Mouse (Mus musculus): Measurements from ENCODE around the gene Spz1. TPM values are rescaled to one million over a fixed set of nuclear protein-coding genes. Genes with fewer than 3 reads are reported as not detected.
"Not testable (repeated sequence)": the region's sequence is repeated elsewhere in the genome, so short reads cannot be mapped to it uniquely, and the experiment has no call there.

The Spz1 gene
- polyA plus RNA-seq (2015; fragmentation: Nextera tagmentation; extraction: Ambion mirVana), result not detected in 2 replicates

- ATAC-seq (ENCODE audit: low read depth), result no peak
- H3K27ac ChIP-seq (replicated peaks), result no peak within 1 kb of the TSS
- H3K9ac ChIP-seq, result no peak within 1 kb of the TSS
- no peak within 1 kb of the TSS for H3K4me3 ChIP-seq
- no peaks in the 10 kb centered on the region for H3K36me3 ChIP-seq
- H3K9me3 ChIP-seq, result no peaks in the 10 kb centered on the region
- no peaks in the 10 kb centered on the region for H3K4me1 ChIP-seq (replicated peaks)
- no peaks in the 10 kb centered on the region for H3K27me3 ChIP-seq
- H3K4me2 ChIP-seq, result no peak within 1 kb of the TSS
These were observed at the start of gene Spz1 for GRCm38 (mm10) chr13:92576072-92576471. Gene Spz1, minus strand, starts transcription at chr13:92576172.

- WGBS, result 97% methylated on average over 8 of the region's 8 CpGs
- H3K36me3 ChIP-seq, result 0 out of 2 replicates have a peak, but pooled peaks cover 4% of the 10 kb centered on the region
- H3K27me3 ChIP-seq, result no peaks in the 10 kb centered on the region
- no peak overlapping the region for H3K9ac ChIP-seq
- ATAC-seq (ENCODE audit: low read depth), result no peak
- peaks cover 22% of the 10 kb centered on the region for H3K4me1 ChIP-seq (replicated peaks)
- no peak overlapping the region for H3K4me3 ChIP-seq
- H3K27ac ChIP-seq (replicated peaks), result no peak overlapping the region
- H3K9me3 ChIP-seq, result no peaks in the 10 kb centered on the region
- no peak overlapping the region for H3K4me2 ChIP-seq
These were observed 40.5 kb upstream of the Spz1 start for GRCm38 (mm10) chr13:92616459-92616858.

GRCm38 (mm10) chr13:92615201-92615600, 39.2 kb upstream of the Spz1 start:
- Histone ChIP-seq H3K9me3 (no peaks in the 10 kb centered on the region), H3K9ac (no peak overlapping the region), H3K4me3 (no peak overlapping the region), H3K4me1 (replicated peaks) (peaks cover 26% of the 10 kb centered on the region), H3K36me3 (0 out of 2 replicates have a peak, but pooled peaks cover 4% of the 10 kb centered on the region), H3K27me3 (no peaks in the 10 kb centered on the region), H3K27ac (replicated peaks) (no peak overlapping the region), H3K4me2 (no peak overlapping the region)
- no peak for ATAC-seq (ENCODE audit: low read depth)
- 83% methylated on average over 5 of the region's 5 CpGs for WGBS

- WGBS, result 76% methylated on average over 5 of the region's 5 CpGs
- no peak for ATAC-seq (ENCODE audit: low read depth)
These were observed 37.1 kb upstream of the Spz1 start for GRCm38 (mm10) chr13:92613094-92613493.

GRCm38 (mm10) chr13:92611917-92612316, 35.9 kb upstream of the Spz1 start:
- H3K9me3 ChIP-seq, result no peaks in the 10 kb centered on the region
- H3K4me2 ChIP-seq, result peak overlapping the region; percentile 76
- H3K27me3 ChIP-seq, result no peaks in the 10 kb centered on the region
- H3K4me3 ChIP-seq, result peak overlapping the region; percentile 76
- 6% methylated on average over 7 of the region's 7 CpGs for WGBS
- H3K4me1 ChIP-seq (replicated peaks), result peaks cover 34% of the 10 kb centered on the region
- H3K27ac ChIP-seq (replicated peaks), result peak overlapping the region; percentile 85; the same call in 1 of the 2 replicates
- H3K9ac ChIP-seq, result peak overlapping the region; percentile 89
- 0 out of 2 replicates have a peak, but pooled peaks cover 4% of the 10 kb centered on the region for H3K36me3 ChIP-seq
- no peak for ATAC-seq (ENCODE audit: low read depth)

More at GRCm38 (mm10) chr13:92613094-92613493, 37.1 kb upstream of the Spz1 start:
- peaks cover 34% of the 10 kb centered on the region for H3K4me1 ChIP-seq (replicated peaks)
- peak overlapping the region; percentile 76 for H3K4me2 ChIP-seq
- H3K9ac ChIP-seq, result peak overlapping the region; percentile 89; the same call in 1 of the 2 replicates
- 0 out of 2 replicates have a peak, but pooled peaks cover 4% of the 10 kb centered on the region for H3K36me3 ChIP-seq
- no peak overlapping the region for H3K27ac ChIP-seq (replicated peaks)
- H3K27me3 ChIP-seq, result no peaks in the 10 kb centered on the region
- no peaks in the 10 kb centered on the region for H3K9me3 ChIP-seq
- H3K4me3 ChIP-seq, result peak overlapping the region; percentile 76

- H3K9ac ChIP-seq, result peak overlapping the region; percentile 89
- ATAC-seq (ENCODE audit: low read depth), result peak; percentile 71
These were observed 35.3 kb upstream of the Spz1 start for GRCm38 (mm10) chr13:92611254-92611784.

GRCm38 (mm10) chr13:92610311-92611221, 34.6 kb upstream of the Spz1 start, which contains the start of gene Serinc5:
Gene Serinc5, plus strand, starts transcription at chr13:92611091.
- WGBS, result 1% methylated on average over 55 of the region's 55 CpGs
- peak; percentile 99 for ATAC-seq (ENCODE audit: low read depth)
- Histone ChIP-seq H3K4me1 (replicated peaks) (peaks cover 34% of the 10 kb centered on the region), H3K27ac (replicated peaks) (peak within 1 kb of the TSS; percentile 89), H3K27me3 (no peaks in the 10 kb centered on the region), H3K9me3 (no peaks in the 10 kb centered on the region), H3K36me3 (no peaks in the 10 kb centered on the region), H3K9ac (peak within 1 kb of the TSS; percentile 89), H3K4me2 (peak within 1 kb of the TSS; percentile 76), H3K4me3 (peak within 1 kb of the TSS; percentile 76)

More at GRCm38 (mm10) chr13:92611254-92611784, 35.3 kb upstream of the Spz1 start:
- Histone ChIP-seq H3K27ac (replicated peaks) (peak overlapping the region; percentile 85), H3K4me2 (peak overlapping the region; percentile 76), H3K9me3 (no peaks in the 10 kb centered on the region), H3K27me3 (no peaks in the 10 kb centered on the region), H3K4me1 (replicated peaks) (peaks cover 34% of the 10 kb centered on the region), H3K4me3 (peak overlapping the region; percentile 76), H3K36me3 (0 out of 2 replicates have a peak, but pooled peaks cover 1% of the 10 kb centered on the region)
- under 1% methylated on average over 43 of the region's 43 CpGs for WGBS

- H3K9me3 ChIP-seq, result no peaks in the 10 kb centered on the region
- H3K36me3 ChIP-seq, result no peaks in the 10 kb centered on the region
- H3K27me3 ChIP-seq, result no peaks in the 10 kb centered on the region
- H3K4me1 ChIP-seq (replicated peaks), result peaks cover 29% of the 10 kb centered on the region
- H3K9ac ChIP-seq, result peak overlapping the region; percentile 89
- peak overlapping the region; percentile 76 for H3K4me2 ChIP-seq
- H3K27ac ChIP-seq (replicated peaks), result peak overlapping the region; percentile 89
- ATAC-seq (ENCODE audit: low read depth), result no peak
- H3K4me3 ChIP-seq, result peak overlapping the region; percentile 76
- WGBS, result 12% methylated on average over 13 of the region's 13 CpGs
These were observed 33.7 kb upstream of the Spz1 start for GRCm38 (mm10) chr13:92609486-92610310.

GRCm38 (mm10) chr13:92605306-92605705, 29.3 kb upstream of the Spz1 start:
- not testable (repeated sequence) for H3K9ac ChIP-seq; H3K9me3 ChIP-seq; H3K36me3 ChIP-seq; H3K27me3 ChIP-seq; ATAC-seq (ENCODE audit: low read depth); H3K27ac ChIP-seq (replicated peaks); H3K4me1 ChIP-seq (replicated peaks); H3K4me3 ChIP-seq; H3K4me2 ChIP-seq
- 86% methylated on average over 4 of the region's 4 CpGs for WGBS

- 67% methylated on average over 3 of the region's 3 CpGs for WGBS
- H3K9ac ChIP-seq, result no peak overlapping the region
- no peak for ATAC-seq (ENCODE audit: low read depth)
- no peaks in the 10 kb centered on the region for H3K9me3 ChIP-seq
- no peaks in the 10 kb centered on the region for H3K27me3 ChIP-seq
- no peak overlapping the region for H3K4me2 ChIP-seq
- no peak overlapping the region for H3K27ac ChIP-seq (replicated peaks)
- H3K4me1 ChIP-seq (replicated peaks), result peaks cover 31% of the 10 kb centered on the region
- no peak overlapping the region for H3K4me3 ChIP-seq
- H3K36me3 ChIP-seq, result no peaks in the 10 kb centered on the region
These were observed 19.5 kb upstream of the Spz1 start for GRCm38 (mm10) chr13:92595424-92595823.

- H3K36me3 ChIP-seq, result no peaks in the 10 kb centered on the region
- H3K9me3 ChIP-seq, result no peaks in the 10 kb centered on the region
- H3K27ac ChIP-seq (replicated peaks), result peak overlapping the region; percentile 56; the same call in 1 of the 2 replicates
- no peak for ATAC-seq (ENCODE audit: low read depth)
- H3K4me2 ChIP-seq, result no peak overlapping the region
- 83% methylated on average over 3 of the region's 3 CpGs for WGBS
- no peaks in the 10 kb centered on the region for H3K27me3 ChIP-seq
- peaks cover 31% of the 10 kb centered on the region for H3K4me1 ChIP-seq (replicated peaks)
- no peak overlapping the region for H3K4me3 ChIP-seq
- H3K9ac ChIP-seq, result no peak overlapping the region
These were observed 18.9 kb upstream of the Spz1 start for GRCm38 (mm10) chr13:92594907-92595306.

Measured in neural tube, embryonic 13.5 days (tissue).